Mouse (Mus musculus) CH12.LX (cell line): Measurements from ENCODE around the gene Galnt18. TPM values are rescaled to one million over a fixed set of nuclear protein-coding genes. Genes with fewer than 3 reads are reported as not detected.

Source experiments
- DNase-seq: peaks from one replicate; pipeline ENCODE4 v3.0.0-alpha.2; 2013; ENCODE audit errors: extremely low read depth
- H3K27ac ChIP-seq: 2 replicates; pipeline ENCODE4 v1.5.1; 2012; ENCODE audit warnings: low read depth, mild to moderate bottlenecking, control low read depth, moderate library complexity; ENCODE audit not compliant: insufficient read depth
- H3K27me3 ChIP-seq: replicated peaks from 2 replicates; pipeline ENCODE3; 2012; ENCODE audit warnings: inconsistent platforms
- H3K36me3 ChIP-seq, 2 experiments: replicated peaks in 1 of 2; 2 replicates each; pipeline versions ENCODE3 to v1.6.1; 2012; ENCODE audit warnings: inconsistent platforms in 1 of 2, low read length in 1 of 2, mild to moderate bottlenecking in 1 of 2, mixed read lengths in 1 of 2, moderate library complexity in 1 of 2; ENCODE audit not compliant: control insufficient read depth in 1 of 2, insufficient read depth in 1 of 2
- H3K4me1 ChIP-seq, 2 experiments: 2 replicates each; pipeline ENCODE4 v1.6.1; 2012; ENCODE audit warnings: inconsistent platforms in 1 of 2, moderate library complexity in 1 of 2; ENCODE audit not compliant: insufficient read depth in 2 of 2, control insufficient read depth in 1 of 2
- H3K4me2 ChIP-seq: 2 replicates; pipeline ENCODE4 v1.6.1; 2012; ENCODE audit warnings: low read depth, mild to moderate bottlenecking, control low read depth; ENCODE audit not compliant: poor library complexity, insufficient read depth, severe bottlenecking
- H3K4me3 ChIP-seq, 3 experiments: fragments of 150-350 bp in 1 of 3; sonication (generic) in 1 of 3; replicated peaks in 1 of 3; 2 replicates each; pipeline versions ENCODE3 to v1.5.1; 2011 to 2012; ENCODE audit warnings: low read depth in 2 of 3, low read length in 2 of 3, mild to moderate bottlenecking in 2 of 3, moderate library complexity in 2 of 3, control low read depth in 1 of 3, improper control_type of control experiment in 1 of 3, inconsistent platforms in 1 of 3, mixed read lengths in 1 of 3; ENCODE audit not compliant: poor library complexity in 1 of 3
- H3K79me2 ChIP-seq: replicated peaks from 2 replicates; pipeline ENCODE4 v1.6.1; 2012; ENCODE audit warnings: mild to moderate bottlenecking, moderate library complexity; ENCODE audit not compliant: control insufficient read depth, poor library complexity, insufficient read depth, severe bottlenecking; ENCODE audit errors: extremely low read depth
- H3K9ac ChIP-seq: 2 replicates; pipeline ENCODE4 v1.6.1; 2012; ENCODE audit warnings: low read depth, mild to moderate bottlenecking, control low read depth, moderate library complexity; ENCODE audit not compliant: insufficient read depth
- H3K9me3 ChIP-seq: replicated peaks from 2 replicates; pipeline ENCODE3; 2012; ENCODE audit warnings: low read length, inconsistent platforms, mixed read lengths
- CHD1 ChIP-seq: IDR thresholded peaks from 2 replicates; pipeline ENCODE4 v1.6.1; 2012; ENCODE audit warnings: low read depth, low read length, improper control_type of control experiment, inconsistent platforms
- CHD2 ChIP-seq: IDR thresholded peaks from 2 replicates; pipeline ENCODE4 v1.6.1; 2011; ENCODE audit warnings: low read length, improper control_type of control experiment
- ETS1 ChIP-seq: conservative IDR thresholded peaks from 2 replicates; pipeline ENCODE4 v1.6.1; 2012; ENCODE audit warnings: low read depth, mild to moderate bottlenecking, inconsistent platforms, low read length, improper control_type of control experiment, moderate library complexity
- GABPA ChIP-seq: IDR thresholded peaks from 2 replicates; pipeline ENCODE4 v1.6.1; 2012; ENCODE audit warnings: low read depth, low read length, improper control_type of control experiment, inconsistent platforms; ENCODE audit not compliant: insufficient replicate concordance
- MAZ ChIP-seq: IDR thresholded peaks from 2 replicates; pipeline ENCODE4 v1.6.1; 2012; ENCODE audit warnings: low read depth, mild to moderate bottlenecking, inconsistent platforms, low read length, improper control_type of control experiment, moderate library complexity
- POLR2A ChIP-seq: IDR thresholded peaks from 2 replicates; pipeline ENCODE4 v1.6.1; 2011; ENCODE audit warnings: low read depth, mild to moderate bottlenecking, improper control_type of control experiment, low read length
- SIN3A ChIP-seq: IDR thresholded peaks from 2 replicates; pipeline ENCODE4 v1.6.1; 2012; ENCODE audit warnings: low read length, improper control_type of control experiment, inconsistent platforms
- TBP ChIP-seq: conservative IDR thresholded peaks from 2 replicates; pipeline ENCODE4 v1.6.1; 2011; ENCODE audit warnings: low read depth, low read length, improper control_type of control experiment
- UBTF ChIP-seq: IDR thresholded peaks from 2 replicates; pipeline ENCODE4 v1.6.1; 2012; ENCODE audit warnings: low read depth, mild to moderate bottlenecking, inconsistent platforms, low read length, improper control_type of control experiment, moderate library complexity
- USF1 ChIP-seq: IDR thresholded peaks from 2 replicates; pipeline ENCODE4 v1.6.1; 2014; ENCODE audit warnings: low read depth, mild to moderate bottlenecking, inconsistent platforms, low read length, improper control_type of control experiment
- dilution Hi-C: fragments of 300-500 bp; cut with MboI; formaldehyde crosslinking; loops from 2 replicates; pipeline ENCODE4 v1.14.3; 2020; ENCODE audit warnings: low sequenced_read_pairs; ENCODE audit not compliant: extremely low pct_unique_long_range_greater_than_20kb, extremely low pct_ligation_motif_present
- in situ Hi-C: fragments of 300-500 bp; cut with MboI; formaldehyde crosslinking; loops from 3 replicates; pipeline ENCODE4 v1.14.3; 2019; ENCODE audit warnings: low sequenced_read_pairs, low pct_ligation_motif_present, low pct_unique_long_range_greater_than_20kb, mixed read lengths
- polyA plus RNA-seq: library from polyadenylated mRNA; unstranded; fragments of >175 nt; gene quantifications from 2 replicates; pipeline ENCODE4 v1.2.1, GENCODE M21; 2012; ENCODE audit warnings: low read depth; ENCODE audit not compliant: insufficient read length
- total RNA-seq, 2 experiments: library from RNA; depleted of rRNA; stranded (reverse); fragments of 300-350 nt in 1 of 2; fragments of >200 nt in 1 of 2; gene quantifications; 2 replicates each; pipeline ENCODE4 v1.2.3; 2012 to 2014

Gene Galnt18
- total and polyA plus RNA-seq, 3 experiments: 0.04 TPM; not detected in 2

- in situ Hi-C loops: no loop called here
- dilution Hi-C loops: no loop called here
- no peak overlapping the region for H3K4me2 ChIP-seq
- no peak overlapping the region for H3K4me3 ChIP-seq
- H3K27me3 ChIP-seq: peaks cover 70% of the 10 kb centered on the region
- H3K9ac ChIP-seq: no peak overlapping the region
- no peaks in the 10 kb centered on the region for H3K4me1 ChIP-seq
- no peak for TF ChIP-seq USF1
- no peak for TF ChIP-seq UBTF
- H3K79me2 ChIP-seq: no peaks in the 10 kb centered on the region
- H3K27ac ChIP-seq: no peak overlapping the region
- H3K9me3 ChIP-seq: no peaks in the 10 kb centered on the region
- H3K36me3 ChIP-seq: no peaks in the 10 kb centered on the region
- no peak for DNase-seq
Measured at GRCm38 (mm10) chr7:111626232-111626631, 153.5 kb downstream of the Galnt18 start.

- Histone ChIP-seq H3K4me1 (no peaks in the 10 kb centered on the region), H3K36me3 (no peaks in the 10 kb centered on the region), H3K27ac (no peak overlapping the region), H3K27me3 (peaks cover 71% of the 10 kb centered on the region), H3K4me2 (no peak overlapping the region), H3K9ac (no peak overlapping the region), H3K9me3 (no peaks in the 10 kb centered on the region), H3K4me3 (no peak overlapping the region), H3K79me2 (no peaks in the 10 kb centered on the region)
- dilution Hi-C loops (no loop called here), in situ Hi-C loops (no loop called here)
- no peak for DNase-seq
- TF ChIP-seq CHD1 (no peak), MAZ (no peak), GABPA (no peak), SIN3A (no peak), TBP (no peak)
- TF ChIP-seq, all 38 proteins: peak for 0
Measured at GRCm38 (mm10) chr7:111625736-111626135, 154.0 kb downstream of the Galnt18 start.

- Histone ChIP-seq H3K4me2 (no peak overlapping the region), H3K27me3 (peaks cover 34% of the 10 kb centered on the region), H3K27ac (no peak overlapping the region), H3K4me3 (no peak overlapping the region), H3K79me2 (no peaks in the 10 kb centered on the region), H3K9me3 (no peaks in the 10 kb centered on the region), H3K9ac (no peak overlapping the region), H3K36me3 (no peaks in the 10 kb centered on the region), H3K4me1 (no peaks in the 10 kb centered on the region)
- no peak for TF ChIP-seq CHD2
- no peak for TF ChIP-seq ETS1
- TF ChIP-seq USF1: no peak
- TF ChIP-seq POLR2A: no peak
- dilution Hi-C loops: no loop called here
- DNase-seq: no peak
- in situ Hi-C loops: no loop called here
Measured at GRCm38 (mm10) chr7:111616231-111616937, 163.4 kb downstream of the Galnt18 start.
